Mouse (Mus musculus) midbrain, embryonic 11.5 days (tissue): Measurements from ENCODE around the gene Tbx15. TPM values are rescaled to one million over a fixed set of nuclear protein-coding genes. Genes with fewer than 3 reads are reported as not detected.

Experiments used
- ATAC-seq: fragments of 200-750 bp; cut with Nextera tagmentation; 2 replicates; pipeline ENCODE4 v1.8.0; 2017; ENCODE audit warnings: moderate TSS enrichment, moderate library complexity; ENCODE audit not compliant: low FRiP score
- DNase-seq: peaks from one replicate; pipeline ENCODE4 v3.0.0; 2015; ENCODE audit warnings: low spot score; ENCODE audit errors: missing footprints
- H3K27ac ChIP-seq: fragments of 300-500 bp; sonication (generic); 2 replicates; pipeline ENCODE4 v1.5.1; 2014; ENCODE audit warnings: low read depth, low read length
- H3K27me3 ChIP-seq: fragments of 300-500 bp; sonication (generic); 2 replicates; pipeline ENCODE4 v1.6.1; 2014; ENCODE audit warnings: mild to moderate bottlenecking, low read length, moderate library complexity, mixed read lengths; ENCODE audit not compliant: control insufficient read depth, insufficient read depth
- H3K36me3 ChIP-seq: fragments of 300-500 bp; sonication (generic); 2 replicates; pipeline ENCODE4 v1.6.1; 2014; ENCODE audit warnings: mild to moderate bottlenecking, low read length, moderate library complexity, mixed read lengths; ENCODE audit not compliant: control insufficient read depth, insufficient read depth
- H3K4me1 ChIP-seq: fragments of 300-500 bp; sonication (generic); 2 replicates; pipeline ENCODE4 v1.6.1; 2014; ENCODE audit warnings: low read length; ENCODE audit not compliant: control insufficient read depth, insufficient read depth
- H3K4me2 ChIP-seq: fragments of 300-500 bp; sonication (generic); 2 replicates; pipeline ENCODE4 v1.6.1; 2014; ENCODE audit warnings: mild to moderate bottlenecking, moderate library complexity
- H3K4me3 ChIP-seq: fragments of 300-500 bp; sonication (generic); 2 replicates; pipeline ENCODE4 v1.5.1; 2014; ENCODE audit warnings: low read depth, low read length
- H3K9ac ChIP-seq: fragments of 300-500 bp; sonication (generic); 2 replicates; pipeline ENCODE4 v1.6.1; 2014; ENCODE audit warnings: low read length
- H3K9me3 ChIP-seq: fragments of 300-500 bp; sonication (generic); 2 replicates; pipeline ENCODE4 v1.6.1; 2016; ENCODE audit warnings: low read length; ENCODE audit not compliant: control insufficient read depth
- WGBS: fragments of 180-500 bp; shearing (Covaris S2); extraction: QIAGEN DNeasy Blood & Tissue Kit; methylation state at CpG from one replicate; pipeline ENCODE4 v1.1.7; 2014; 5-methylcytosine and 5-hydroxymethylcytosine counted together
- polyA plus RNA-seq: library from polyadenylated mRNA; unstranded; fragments of >200 nt; fragmentation: Nextera tagmentation; extraction: Ambion mirVana; gene quantifications from 2 replicates; pipeline ENCODE4 v1.2.1, GENCODE M21; 2014

Tbx15 gene
- polyA plus RNA-seq, 1 experiment from 2014 or later: 1.6 TPM

- no peak overlapping the region for H3K4me2 ChIP-seq
- H3K9me3 ChIP-seq: no peaks in the 10 kb centered on the region
- H3K27me3 ChIP-seq: no peaks in the 10 kb centered on the region
- H3K27ac ChIP-seq: no peak overlapping the region
- H3K4me3 ChIP-seq: no peak overlapping the region
- H3K9ac ChIP-seq: no peak overlapping the region
- H3K4me1 ChIP-seq: no peaks in the 10 kb centered on the region
- DNase-seq: no peak
- WGBS: 66% methylated on average over 2 of the region's 2 CpGs
- no peaks in the 10 kb centered on the region for H3K36me3 ChIP-seq
- no peak for ATAC-seq
These were observed 70.7 kb downstream of the Tbx15 start for GRCm38 (mm10) chr3:99310877-99311276.

- no peaks in the 10 kb centered on the region for H3K27me3 ChIP-seq
- ATAC-seq (no peak), DNase-seq (no peak)
- H3K4me1 ChIP-seq: no peaks in the 10 kb centered on the region
- H3K4me2 ChIP-seq: no peak overlapping the region
- H3K9ac ChIP-seq: no peak overlapping the region
- H3K27ac ChIP-seq: no peak overlapping the region
- no peak overlapping the region for H3K4me3 ChIP-seq
- H3K36me3 ChIP-seq: no peaks in the 10 kb centered on the region
- 66% methylated on average over 7 of the region's 7 CpGs for WGBS
- H3K9me3 ChIP-seq: no peaks in the 10 kb centered on the region
These were observed 71.9 kb downstream of the Tbx15 start for GRCm38 (mm10) chr3:99311943-99312635.

- Histone ChIP-seq H3K36me3 (no peaks in the 10 kb centered on the region), H3K4me2 (no peak overlapping the region), H3K27ac (no peak overlapping the region), H3K9ac (no peak overlapping the region), H3K27me3 (no peaks in the 10 kb centered on the region), H3K9me3 (no peaks in the 10 kb centered on the region), H3K4me1 (no peaks in the 10 kb centered on the region), H3K4me3 (no peak overlapping the region)
- ATAC-seq: no peak
- no peak for DNase-seq
- 92% methylated on average over 2 of the region's 2 CpGs for whole genome bisulfite sequencing
These were observed 82.2 kb downstream of the Tbx15 start for GRCm38 (mm10) chr3:99322345-99322744.

GRCm38 (mm10) chr3:99329316-99329715, 89.1 kb downstream of the Tbx15 start:
- Histone ChIP-seq H3K9me3 (no peaks in the 10 kb centered on the region), H3K4me1 (no peaks in the 10 kb centered on the region), H3K9ac (no peak overlapping the region), H3K4me2 (no peak overlapping the region), H3K27ac (no peak overlapping the region), H3K4me3 (no peak overlapping the region), H3K36me3 (no peaks in the 10 kb centered on the region), H3K27me3 (no peaks in the 10 kb centered on the region)
- no peak for DNase-seq
- WGBS: 86% methylated on average over 5 of the region's 5 CpGs
- ATAC-seq: no peak

GRCm38 (mm10) chr3:99331086-99331485, 90.9 kb downstream of the Tbx15 start:
- 85% methylated on average over 8 of the region's 8 CpGs for WGBS
- no peak for DNase-seq
- Histone ChIP-seq H3K27ac (no peak overlapping the region), H3K27me3 (no peaks in the 10 kb centered on the region), H3K4me1 (no peaks in the 10 kb centered on the region), H3K36me3 (no peaks in the 10 kb centered on the region), H3K4me2 (no peak overlapping the region), H3K9ac (no peak overlapping the region), H3K4me3 (no peak overlapping the region), H3K9me3 (no peaks in the 10 kb centered on the region)
- ATAC-seq: no peak

GRCm38 (mm10) chr3:99336866-99337265, 96.7 kb downstream of the Tbx15 start:
- DNase-seq (no peak), ATAC-seq (no peak)
- Histone ChIP-seq H3K27ac (no peak overlapping the region), H3K4me1 (no peaks in the 10 kb centered on the region), H3K9ac (no peak overlapping the region), H3K4me2 (no peak overlapping the region), H3K27me3 (no peaks in the 10 kb centered on the region), H3K36me3 (no peaks in the 10 kb centered on the region), H3K9me3 (no peaks in the 10 kb centered on the region), H3K4me3 (no peak overlapping the region)
- WGBS: 77% methylated on average over 2 of the region's 2 CpGs

- Histone ChIP-seq H3K36me3 (no peaks in the 10 kb centered on the region), H3K9ac (no peak overlapping the region), H3K4me3 (no peak overlapping the region), H3K27ac (no peak overlapping the region), H3K27me3 (no peaks in the 10 kb centered on the region), H3K9me3 (no peaks in the 10 kb centered on the region), H3K4me2 (no peak overlapping the region), H3K4me1 (no peaks in the 10 kb centered on the region)
- ATAC-seq (no peak), DNase-seq (no peak)
- 63% methylated on average over 1 of the region's 1 CpGs for WGBS
These were observed 98.6 kb downstream of the Tbx15 start for GRCm38 (mm10) chr3:99338756-99339155.

GRCm38 (mm10) chr3:99340021-99340420, 99.8 kb downstream of the Tbx15 start:
- no peaks in the 10 kb centered on the region for H3K27me3 ChIP-seq
- no peak for DNase-seq
- H3K9ac ChIP-seq: no peak overlapping the region
- no peak overlapping the region for H3K4me3 ChIP-seq
- ATAC-seq: no peak
- no peaks in the 10 kb centered on the region for H3K9me3 ChIP-seq
- H3K4me1 ChIP-seq: no peaks in the 10 kb centered on the region
- WGBS: 92% methylated on average over 3 of the region's 3 CpGs
- H3K27ac ChIP-seq: no peak overlapping the region
- no peaks in the 10 kb centered on the region for H3K36me3 ChIP-seq
- H3K4me2 ChIP-seq: no peak overlapping the region

- ATAC-seq (no peak), DNase-seq (no peak)
- WGBS: 91% methylated on average over 2 of the region's 2 CpGs
- Histone ChIP-seq H3K9me3 (no peaks in the 10 kb centered on the region), H3K4me2 (no peak overlapping the region), H3K4me3 (no peak overlapping the region), H3K9ac (no peak overlapping the region), H3K27ac (no peak overlapping the region), H3K27me3 (no peaks in the 10 kb centered on the region), H3K36me3 (no peaks in the 10 kb centered on the region), H3K4me1 (no peaks in the 10 kb centered on the region)
These were observed 139.6 kb downstream of the Tbx15 start for GRCm38 (mm10) chr3:99379616-99380250.
